Mouse (Mus musculus): ENCODE measurements around the gene H2afj. TPM values are rescaled to one million over a fixed set of nuclear protein-coding genes. Genes with fewer than 3 reads are reported as not detected.

The H2afj gene
- total RNA-seq (2015; ENCODE audit: low replicate concordance) (51.1 and 55.5 TPM in 2 replicates), total RNA-seq (2017; ENCODE audit: low replicate concordance) (33.1 and 75.9 TPM in 2 replicates)

DNA sequence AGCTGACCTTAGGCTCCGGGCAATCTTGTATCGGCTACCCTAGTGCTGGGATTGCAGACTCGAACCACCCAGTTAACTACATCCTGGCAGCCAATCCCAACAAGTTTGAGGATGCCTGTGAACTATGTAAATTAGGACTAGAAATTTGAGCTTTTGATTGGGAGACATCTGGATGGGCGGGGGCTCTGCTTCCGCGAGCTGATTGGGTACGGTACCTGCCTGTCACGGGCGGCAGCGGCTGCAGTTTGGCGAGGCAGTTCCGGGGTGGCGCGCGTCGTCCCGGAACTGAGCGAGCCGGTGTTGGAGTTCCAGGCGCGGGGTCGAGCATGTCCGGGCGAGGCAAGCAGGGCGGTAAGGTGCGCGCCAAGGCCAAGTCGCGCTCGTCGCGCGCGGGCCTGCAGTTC is at the start of gene H2afj:
Gene H2afj, plus strand, starts transcription at position 231 of the 404 bp plus-strand sequence.
- ATAC-seq (replicated peaks; ENCODE audit: low FRiP score, poor library complexity, severe bottlenecking) = peak; percentile 72

DNA sequence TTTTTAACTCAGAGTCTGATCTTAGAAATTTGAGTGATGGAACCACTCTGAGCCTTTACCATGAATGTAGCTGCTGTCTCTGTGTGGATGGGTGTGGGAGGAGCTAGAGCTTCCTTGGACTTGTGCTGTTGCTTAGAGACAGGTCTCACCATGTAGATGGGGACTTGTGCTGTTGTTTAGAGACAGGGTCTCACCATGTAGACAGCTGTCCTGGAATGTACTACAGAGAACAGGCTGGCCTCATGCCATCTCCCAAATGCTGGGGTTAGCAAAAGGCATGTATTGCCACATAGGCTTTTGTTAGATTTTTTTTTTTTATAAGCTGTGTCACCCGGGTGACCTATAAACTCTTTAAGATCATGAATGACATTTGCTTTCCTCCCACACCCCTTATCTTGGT is 44.1 kb upstream of the H2afj start:
- no peak for ATAC-seq (replicated peaks; ENCODE audit: low FRiP score, poor library complexity, severe bottlenecking)

DNA sequence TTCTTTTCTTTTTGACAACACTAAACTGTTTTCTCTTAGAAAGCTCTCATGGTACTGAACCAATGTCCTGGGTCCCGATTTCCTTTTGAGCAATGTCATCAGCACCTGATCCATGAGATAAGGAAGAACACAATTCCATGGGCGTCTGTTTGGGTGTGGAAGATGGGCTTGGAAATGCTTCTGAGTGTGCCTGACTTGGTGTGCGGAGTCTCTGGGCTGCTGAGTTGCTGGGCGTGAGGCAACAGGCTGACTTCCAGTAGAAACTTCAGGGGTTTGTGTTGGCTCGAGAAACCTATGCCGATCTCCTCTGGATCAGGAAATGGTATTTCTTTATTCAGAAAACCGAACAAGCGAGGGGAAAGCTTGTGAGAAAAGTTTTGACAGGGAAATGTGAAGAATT is 38.9 kb upstream of the H2afj start:
- no peak for ATAC-seq (replicated peaks; ENCODE audit: low FRiP score, poor library complexity, severe bottlenecking)

- no peak for ATAC-seq (replicated peaks; ENCODE audit: low FRiP score, poor library complexity, severe bottlenecking)
Measured at GRCm38 (mm10) chr6:136769859-136770258, 38.2 kb upstream of the H2afj start.

DNA sequence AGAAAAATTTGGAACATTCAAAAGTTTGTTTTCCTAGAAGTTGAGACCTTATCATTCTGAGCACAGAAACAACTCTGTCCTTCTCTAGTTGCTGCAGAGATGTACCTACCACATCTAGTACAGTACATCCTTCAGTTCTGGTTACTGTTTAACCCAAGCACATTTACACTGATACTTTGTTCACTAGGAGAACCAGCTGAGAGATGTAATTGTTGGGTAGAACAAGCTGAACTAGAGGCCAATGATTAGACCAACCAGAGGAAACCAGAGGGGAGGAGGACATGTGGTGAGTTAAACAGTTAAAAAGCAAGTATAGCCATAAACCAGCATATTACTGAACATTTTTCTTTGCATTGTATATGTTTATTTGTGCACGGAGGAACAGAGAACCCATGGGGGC is 31.7 kb upstream of the H2afj start:
- ATAC-seq (replicated peaks; ENCODE audit: low FRiP score, poor library complexity, severe bottlenecking) = no peak

- no peak for ATAC-seq (replicated peaks; ENCODE audit: low FRiP score, poor library complexity, severe bottlenecking)
Measured at GRCm38 (mm10) chr6:136781377-136781986, 26.6 kb upstream of the H2afj start, which contains the start of gene Gucy2c. Gucy2c (minus strand) TSS chr6:136781765.

DNA sequence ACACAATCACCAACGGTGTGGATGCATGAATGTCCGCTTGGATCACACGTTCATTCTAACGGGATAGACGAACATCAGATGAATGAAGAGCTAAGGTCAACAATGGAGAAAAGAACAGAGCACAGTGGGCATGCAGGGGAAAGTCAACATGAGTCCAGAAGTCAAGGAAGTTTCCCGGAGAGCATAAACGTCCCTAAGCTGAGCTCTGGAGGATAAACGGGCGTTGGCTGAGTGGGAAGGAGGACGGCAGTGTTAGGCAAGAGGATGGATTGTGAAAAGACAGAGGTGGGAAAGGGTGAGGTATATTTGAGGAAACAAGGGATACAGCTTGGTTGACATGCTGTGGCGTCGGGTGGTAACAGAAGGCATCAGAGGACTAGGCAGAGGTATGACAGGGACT is 25.9 kb upstream of the H2afj start:
- ATAC-seq (replicated peaks; ENCODE audit: low FRiP score, poor library complexity, severe bottlenecking) = no peak

DNA sequence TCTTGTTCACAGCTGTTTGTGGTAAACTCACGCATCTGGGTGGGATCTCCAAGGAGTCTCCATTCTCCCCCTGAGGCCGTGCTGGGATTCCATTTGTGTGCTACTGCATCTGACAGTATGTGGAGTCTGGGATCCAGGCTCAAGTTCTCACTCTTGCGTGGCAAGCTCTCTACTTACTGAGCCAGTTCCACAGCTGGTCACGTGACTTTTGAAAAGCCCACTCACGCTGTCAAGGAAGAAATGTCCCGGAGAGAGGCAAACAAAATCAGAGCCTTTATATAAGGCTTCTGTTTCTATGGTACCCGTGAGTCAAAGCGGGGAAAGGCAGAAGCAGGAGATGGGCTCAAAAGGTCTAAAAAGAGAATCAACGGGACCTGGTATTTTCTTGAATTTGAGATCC is 25.3 kb upstream of the H2afj start:
- no peak for ATAC-seq (replicated peaks; ENCODE audit: low FRiP score, poor library complexity, severe bottlenecking)

GRCm38 (mm10) chr6:136789391-136789971 is 18.6 kb upstream of the H2afj start:
- ATAC-seq (replicated peaks; ENCODE audit: low FRiP score, poor library complexity, severe bottlenecking) = no peak

DNA sequence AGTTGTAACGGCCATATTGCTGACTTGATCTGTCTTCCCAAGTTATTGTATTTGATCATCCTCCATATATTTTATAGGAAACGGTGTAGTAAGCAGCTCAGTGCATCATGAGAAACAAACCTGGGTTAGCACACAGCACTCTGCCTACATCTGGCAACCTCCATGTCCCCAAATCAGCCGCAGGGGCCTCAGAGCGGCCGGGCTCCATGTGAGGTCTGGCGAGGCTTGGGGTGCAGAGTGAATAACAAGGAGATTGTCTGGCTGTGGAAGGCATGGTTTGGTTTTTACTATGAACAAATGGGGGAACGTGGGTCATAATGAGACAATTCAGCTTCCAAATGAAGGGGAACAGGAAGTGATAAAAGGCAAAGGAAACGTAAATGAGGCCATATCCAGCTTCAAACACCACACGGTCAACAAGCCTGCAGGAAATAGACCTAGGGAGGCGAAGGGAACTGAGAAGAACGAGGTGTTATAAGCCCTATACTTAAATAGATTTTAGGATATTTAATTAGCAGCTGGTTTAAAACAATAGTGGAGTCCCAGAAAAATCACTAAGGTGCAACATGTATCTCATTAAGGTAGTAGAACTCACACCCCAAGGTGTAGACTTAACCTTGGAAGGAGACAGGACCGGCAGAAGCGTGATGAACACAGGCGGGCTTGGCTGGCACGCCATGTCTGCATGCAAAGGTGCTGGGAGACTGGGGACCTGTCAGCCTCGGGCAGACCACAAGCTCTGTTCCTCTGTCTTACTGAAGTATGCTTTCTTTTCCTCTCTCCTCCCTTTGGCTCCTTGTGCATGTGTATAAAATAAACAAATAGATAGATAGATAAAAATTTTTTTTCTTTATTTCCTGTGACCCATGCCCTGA is 14.9 kb upstream of the H2afj start:
- no peak for ATAC-seq (replicated peaks; ENCODE audit: low FRiP score, poor library complexity, severe bottlenecking)

- no peak for ATAC-seq (replicated peaks; ENCODE audit: low FRiP score, poor library complexity, severe bottlenecking)
Measured at GRCm38 (mm10) chr6:136793831-136794525, 14.1 kb upstream of the H2afj start.

- no peak for ATAC-seq (replicated peaks; ENCODE audit: low FRiP score, poor library complexity, severe bottlenecking)
Measured at GRCm38 (mm10) chr6:136795110-136795509, 12.9 kb upstream of the H2afj start.

GRCm38 (mm10) chr6:136795850-136796249 is 12.2 kb upstream of the H2afj start:
- no peak for ATAC-seq (replicated peaks; ENCODE audit: low FRiP score, poor library complexity, severe bottlenecking)

- peak; percentile 92 for ATAC-seq (replicated peaks; ENCODE audit: low FRiP score, poor library complexity, severe bottlenecking)
Measured at GRCm38 (mm10) chr6:136797874-136798693, 10.0 kb upstream of the H2afj start.

DNA sequence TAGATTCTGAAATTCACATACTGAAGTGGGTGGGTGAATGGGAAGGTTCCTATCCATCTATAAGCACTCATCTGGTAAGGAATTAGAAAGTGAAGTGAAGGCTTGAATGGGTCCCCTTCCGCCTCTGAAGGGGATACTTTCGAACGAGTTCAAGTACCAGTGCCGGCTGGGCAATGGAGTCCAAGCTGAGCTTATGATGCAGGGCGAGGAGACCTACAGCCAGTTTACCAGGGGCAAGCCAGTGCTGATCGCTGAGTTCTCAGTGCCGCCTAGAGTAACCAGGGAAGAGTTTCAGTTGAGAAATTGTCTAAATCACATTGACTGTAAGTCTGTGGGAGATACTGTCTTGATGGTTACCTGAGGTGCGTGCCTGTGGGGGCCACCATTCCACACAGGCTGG is 7.3 kb upstream of the H2afj start:
- ATAC-seq (replicated peaks; ENCODE audit: low FRiP score, poor library complexity, severe bottlenecking) = no peak

- no peak for ATAC-seq (replicated peaks; ENCODE audit: low FRiP score, poor library complexity, severe bottlenecking)
Measured at GRCm38 (mm10) chr6:136801274-136801673, 6.8 kb upstream of the H2afj start.

GRCm38 (mm10) chr6:136803093-136803738 is 4.8 kb upstream of the H2afj start:
- ATAC-seq (replicated peaks; ENCODE audit: low FRiP score, poor library complexity, severe bottlenecking) = peak; percentile 1; the same call in 1 of the 2 replicates

GRCm38 (mm10) chr6:136803739-136804633 is 4.1 kb upstream of the H2afj start, which contains the start of gene Hist4h4:
Hist4h4 (minus strand) TSS chr6:136804415.
- ATAC-seq (replicated peaks; ENCODE audit: low FRiP score, poor library complexity, severe bottlenecking) = peak; percentile 62
